Mouse (Mus musculus): Measurements from ENCODE around the gene Gm42791. TPM values are rescaled to one million over a fixed set of nuclear protein-coding genes. Genes with fewer than 3 reads are reported as not detected.

Gm42791 gene
- polyA plus RNA-seq, 1 experiment from 2014 or later = not detected

GRCm38 (mm10) chr5:148935871-148936270 lies 59.1 kb downstream of the Gm42791 start:
- Histone ChIP-seq H3K9me3 (replicated peaks; ENCODE audit: control insufficient read depth, low read length) (no peaks in the 10 kb centered on the region), H3K27ac (ENCODE audit: low read depth, low read length) (no peak overlapping the region), H3K4me2 (ENCODE audit: low read length) (no peak overlapping the region), H3K4me1 (ENCODE audit: control insufficient read depth, insufficient read depth, low read length) (no peaks in the 10 kb centered on the region), H3K27me3 (replicated peaks; ENCODE audit: control insufficient read depth, insufficient read depth, low read length) (no peaks in the 10 kb centered on the region), H3K4me3 (ENCODE audit: low read depth, low read length) (no peak overlapping the region), H3K36me3 (ENCODE audit: control insufficient read depth, insufficient read depth, low read length) (no peaks in the 10 kb centered on the region), H3K9ac (ENCODE audit: low read length) (no peak overlapping the region)
- WGBS = 89% methylated on average over 6 of the region's 6 CpGs
- DNase-seq (ENCODE audit: low spot score) = no peak
- ATAC-seq = no peak

DNA sequence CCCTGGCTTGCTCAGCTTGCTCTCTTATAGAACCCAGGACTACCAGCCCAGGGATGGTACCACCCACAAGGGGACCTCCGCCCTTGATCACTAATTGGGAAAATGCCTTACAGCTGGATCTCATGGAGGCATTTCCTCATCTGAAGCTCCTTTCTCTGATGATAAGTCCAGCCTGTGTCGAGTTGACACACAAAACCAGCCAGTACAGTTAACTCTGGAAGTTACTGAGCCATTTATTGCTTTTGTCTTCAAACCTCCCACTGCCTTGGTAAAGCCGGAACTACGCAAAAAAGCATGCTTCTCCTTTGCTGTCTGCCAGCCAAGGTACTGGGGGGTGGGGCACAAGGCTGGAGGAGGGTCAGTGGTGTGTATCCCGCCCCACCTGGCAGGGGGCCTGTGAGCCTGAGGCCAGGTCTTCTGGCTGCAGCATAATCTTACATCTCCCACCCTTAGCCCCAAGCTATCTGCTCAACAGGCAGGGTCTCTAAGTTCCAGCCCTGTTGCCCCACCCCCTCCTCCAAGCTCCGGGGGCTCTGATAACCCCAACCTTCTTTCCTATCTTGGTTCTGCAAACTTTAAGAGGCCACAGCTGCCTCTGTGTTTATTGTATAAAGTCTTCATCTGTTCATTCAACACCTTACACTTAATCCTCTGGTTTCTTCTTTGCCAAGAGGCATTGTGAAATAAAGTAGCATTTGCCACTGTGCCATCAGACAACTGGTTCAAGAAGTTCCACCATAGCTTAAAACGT lies 59.7 kb downstream of the Gm42791 start:
- no peak overlapping the region for H3K4me2 ChIP-seq (ENCODE audit: low read length)
- DNase-seq (ENCODE audit: low spot score) = no peak
- H3K27ac ChIP-seq (ENCODE audit: low read depth, low read length) = no peak overlapping the region
- H3K9ac ChIP-seq (ENCODE audit: low read length) = no peak overlapping the region
- H3K4me3 ChIP-seq (ENCODE audit: low read depth, low read length) = no peak overlapping the region
- WGBS = 45% methylated on average over 7 of the region's 7 CpGs
- H3K27me3 ChIP-seq (replicated peaks; ENCODE audit: control insufficient read depth, insufficient read depth, low read length) = no peaks in the 10 kb centered on the region
- ATAC-seq = no peak
- no peaks in the 10 kb centered on the region for H3K4me1 ChIP-seq (ENCODE audit: control insufficient read depth, insufficient read depth, low read length)
- H3K9me3 ChIP-seq (replicated peaks; ENCODE audit: control insufficient read depth, low read length) = no peaks in the 10 kb centered on the region
- no peaks in the 10 kb centered on the region for H3K36me3 ChIP-seq (ENCODE audit: control insufficient read depth, insufficient read depth, low read length)

DNA sequence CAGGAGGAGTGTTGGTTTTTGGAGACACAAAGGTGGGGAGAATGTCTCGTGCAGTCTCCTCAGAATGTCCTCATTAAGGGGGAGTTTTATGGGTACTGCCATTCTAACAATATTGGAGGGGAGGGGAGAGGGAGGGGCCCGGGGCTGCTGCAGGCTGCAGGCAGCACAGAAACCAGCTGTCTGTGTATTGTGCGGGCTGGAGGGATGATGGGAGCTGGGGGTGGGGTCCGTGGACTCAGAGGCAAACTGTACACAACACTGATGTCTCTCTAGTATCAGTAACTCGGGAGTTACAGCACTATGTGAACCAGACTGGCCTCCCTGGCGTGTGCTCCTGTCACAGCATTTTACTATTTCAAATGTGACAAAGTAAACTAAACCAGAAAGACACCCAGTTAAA lies 60.5 kb downstream of the Gm42791 start:
- WGBS = 38% methylated on average over 6 of the region's 6 CpGs
- Histone ChIP-seq H3K4me1 (ENCODE audit: control insufficient read depth, insufficient read depth, low read length) (no peaks in the 10 kb centered on the region), H3K27ac (ENCODE audit: low read depth, low read length) (no peak overlapping the region), H3K4me2 (ENCODE audit: low read length) (no peak overlapping the region), H3K27me3 (replicated peaks; ENCODE audit: control insufficient read depth, insufficient read depth, low read length) (no peaks in the 10 kb centered on the region), H3K9me3 (replicated peaks; ENCODE audit: control insufficient read depth, low read length) (no peaks in the 10 kb centered on the region), H3K9ac (ENCODE audit: low read length) (no peak overlapping the region), H3K36me3 (ENCODE audit: control insufficient read depth, insufficient read depth, low read length) (no peaks in the 10 kb centered on the region), H3K4me3 (ENCODE audit: low read depth, low read length) (no peak overlapping the region)
- DNase-seq (ENCODE audit: low spot score) (no peak), ATAC-seq (peak; percentile 44; the same call in 1 of the 2 replicates)

GRCm38 (mm10) chr5:148933767-148934166 lies 61.2 kb downstream of the Gm42791 start:
- Histone ChIP-seq H3K27ac (ENCODE audit: low read depth, low read length) (no peak overlapping the region), H3K4me3 (ENCODE audit: low read depth, low read length) (no peak overlapping the region), H3K27me3 (replicated peaks; ENCODE audit: control insufficient read depth, insufficient read depth, low read length) (no peaks in the 10 kb centered on the region), H3K4me2 (ENCODE audit: low read length) (no peak overlapping the region), H3K4me1 (ENCODE audit: control insufficient read depth, insufficient read depth, low read length) (no peaks in the 10 kb centered on the region), H3K36me3 (ENCODE audit: control insufficient read depth, insufficient read depth, low read length) (no peaks in the 10 kb centered on the region), H3K9ac (ENCODE audit: low read length) (no peak overlapping the region), H3K9me3 (replicated peaks; ENCODE audit: control insufficient read depth, low read length) (no peaks in the 10 kb centered on the region)
- ATAC-seq = no peak
- DNase-seq (ENCODE audit: low spot score) = no peak
- whole genome bisulfite sequencing = 79% methylated on average over 8 of the region's 8 CpGs

DNA sequence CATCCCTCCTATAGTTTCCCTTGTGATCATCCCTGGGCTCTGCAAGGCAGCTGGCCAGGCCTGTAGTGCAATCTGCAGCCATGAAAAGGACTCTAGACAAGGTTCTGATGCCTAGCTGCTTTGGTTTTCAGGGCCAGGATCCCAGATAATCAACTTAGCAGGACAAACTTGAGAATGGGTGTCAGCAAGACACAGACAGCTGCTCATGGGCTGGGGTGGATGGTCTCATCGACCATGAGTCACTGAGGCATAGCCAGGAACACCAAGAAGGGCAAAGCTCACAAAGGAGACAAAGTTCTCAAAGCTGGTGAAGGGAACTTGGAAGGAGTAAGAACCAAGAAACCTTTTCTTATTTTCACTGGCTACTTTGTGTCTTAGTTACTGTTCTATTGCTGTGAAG lies 63.6 kb downstream of the Gm42791 start:
- Histone ChIP-seq H3K4me2 (ENCODE audit: low read length) (no peak overlapping the region), H3K9me3 (replicated peaks; ENCODE audit: control insufficient read depth, low read length) (no peaks in the 10 kb centered on the region), H3K36me3 (ENCODE audit: control insufficient read depth, insufficient read depth, low read length) (no peaks in the 10 kb centered on the region), H3K27me3 (replicated peaks; ENCODE audit: control insufficient read depth, insufficient read depth, low read length) (no peaks in the 10 kb centered on the region), H3K4me3 (ENCODE audit: low read depth, low read length) (no peak overlapping the region), H3K27ac (ENCODE audit: low read depth, low read length) (no peak overlapping the region), H3K9ac (ENCODE audit: low read length) (no peak overlapping the region), H3K4me1 (ENCODE audit: control insufficient read depth, insufficient read depth, low read length) (peaks cover 5% of the 10 kb centered on the region)
- ATAC-seq (no peak), DNase-seq (ENCODE audit: low spot score) (no peak)
- 91% methylated on average over 1 of the region's 1 CpGs for WGBS

DNA sequence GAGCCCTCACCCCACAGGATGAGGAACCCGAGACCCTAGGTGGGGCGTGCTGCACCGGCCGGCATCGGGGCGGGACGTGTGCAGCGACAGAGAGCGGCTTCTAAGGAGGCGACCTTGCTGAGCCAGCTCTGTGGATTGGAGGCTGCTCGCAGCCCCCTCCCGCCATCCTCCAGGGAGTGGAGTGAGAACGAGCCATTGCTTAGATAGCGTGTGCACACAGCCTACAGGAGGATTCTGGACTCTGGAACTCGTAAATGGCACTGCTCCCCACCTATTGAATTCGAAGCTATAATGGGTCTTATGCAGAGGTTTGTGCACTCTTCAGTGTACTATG lies 65.9 kb downstream of the Gm42791 start, which contains the start of gene Katnal1:
Gene Katnal1 (minus strand): TSS at position 205 of the 334 bp plus-strand sequence.
- no peaks in the 10 kb centered on the region for H3K9me3 ChIP-seq (replicated peaks; ENCODE audit: control insufficient read depth, low read length)
- DNase-seq (ENCODE audit: low spot score) = no peak
- H3K4me2 ChIP-seq (ENCODE audit: low read length) = peak within 1 kb of the TSS; percentile 73
- H3K4me1 ChIP-seq (ENCODE audit: control insufficient read depth, insufficient read depth, low read length) = peaks cover 5% of the 10 kb centered on the region
- ATAC-seq = no peak
- peak within 1 kb of the TSS; percentile 95 for H3K27ac ChIP-seq (ENCODE audit: low read depth, low read length)
- peak within 1 kb of the TSS; percentile 70 for H3K4me3 ChIP-seq (ENCODE audit: low read depth, low read length)
- WGBS = 2% methylated on average over 16 of the region's 16 CpGs
- H3K27me3 ChIP-seq (replicated peaks; ENCODE audit: control insufficient read depth, insufficient read depth, low read length) = no peaks in the 10 kb centered on the region
- no peaks in the 10 kb centered on the region for H3K36me3 ChIP-seq (ENCODE audit: control insufficient read depth, insufficient read depth, low read length)
- H3K9ac ChIP-seq (ENCODE audit: low read length) = peak within 1 kb of the TSS; percentile 92

DNA sequence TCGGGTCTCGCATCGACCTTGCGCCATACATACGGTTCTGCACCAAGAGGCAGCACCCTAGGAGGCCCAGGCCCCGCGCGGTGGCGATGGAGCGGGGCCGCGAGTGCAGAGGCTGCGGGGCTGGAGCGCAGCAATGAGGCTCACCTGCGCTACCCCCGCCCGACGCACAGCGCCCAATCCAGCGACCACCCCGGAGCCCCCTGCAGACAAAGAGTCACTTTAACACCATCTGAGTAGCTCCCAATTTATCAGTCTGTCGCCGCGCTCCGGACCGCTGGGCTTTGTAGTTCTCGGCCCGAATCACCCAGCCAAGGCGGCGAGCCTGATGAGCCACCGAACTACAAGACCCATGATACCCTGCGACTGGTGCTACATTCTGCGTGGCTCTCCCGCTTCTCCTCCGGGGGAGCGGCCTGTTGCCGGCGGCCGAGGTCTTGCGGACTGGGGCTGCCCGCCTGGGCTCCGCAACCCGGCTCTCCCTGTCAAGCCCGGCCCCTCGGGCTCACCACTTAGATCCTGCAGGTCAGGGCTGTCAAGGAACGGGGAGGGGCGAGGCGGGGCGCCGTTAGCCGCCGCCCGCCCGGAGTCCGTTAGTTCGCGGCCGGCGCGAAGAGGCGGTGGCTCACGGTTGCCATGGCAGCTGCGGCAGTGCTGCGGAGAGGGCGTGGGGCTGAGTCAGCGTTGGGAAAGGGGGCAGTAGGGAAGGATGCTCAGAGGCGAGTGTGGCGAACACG lies 66.4 kb downstream of the Gm42791 start:
- peak overlapping the region; percentile 95 for H3K27ac ChIP-seq (ENCODE audit: low read depth, low read length)
- H3K4me2 ChIP-seq (ENCODE audit: low read length) = peak overlapping the region; percentile 73
- H3K9me3 ChIP-seq (replicated peaks; ENCODE audit: control insufficient read depth, low read length) = no peaks in the 10 kb centered on the region
- peak overlapping the region; percentile 70 for H3K4me3 ChIP-seq (ENCODE audit: low read depth, low read length)
- no peaks in the 10 kb centered on the region for H3K36me3 ChIP-seq (ENCODE audit: control insufficient read depth, insufficient read depth, low read length)
- H3K27me3 ChIP-seq (replicated peaks; ENCODE audit: control insufficient read depth, insufficient read depth, low read length) = no peaks in the 10 kb centered on the region
- peak; percentile 99 for ATAC-seq
- peak; percentile 99 for DNase-seq (ENCODE audit: low spot score)
- H3K4me1 ChIP-seq (ENCODE audit: control insufficient read depth, insufficient read depth, low read length) = peaks cover 5% of the 10 kb centered on the region
- WGBS = under 1% methylated on average over 69 of the region's 69 CpGs
- peak overlapping the region; percentile 92 for H3K9ac ChIP-seq (ENCODE audit: low read length)

- Histone ChIP-seq H3K36me3 (ENCODE audit: control insufficient read depth, insufficient read depth, low read length) (no peaks in the 10 kb centered on the region), H3K4me3 (ENCODE audit: low read depth, low read length) (peak overlapping the region; percentile 70), H3K9ac (ENCODE audit: low read length) (peak overlapping the region; percentile 92), H3K9me3 (replicated peaks; ENCODE audit: control insufficient read depth, low read length) (no peaks in the 10 kb centered on the region), H3K27me3 (replicated peaks; ENCODE audit: control insufficient read depth, insufficient read depth, low read length) (no peaks in the 10 kb centered on the region), H3K4me1 (ENCODE audit: control insufficient read depth, insufficient read depth, low read length) (peaks cover 5% of the 10 kb centered on the region), H3K4me2 (ENCODE audit: low read length) (peak overlapping the region; percentile 73), H3K27ac (ENCODE audit: low read depth, low read length) (peak overlapping the region; percentile 95)
- 33% methylated on average over 5 of the region's 5 CpGs for WGBS
- ATAC-seq (no peak), DNase-seq (ENCODE audit: low spot score) (no peak)
Measured at GRCm38 (mm10) chr5:148927717-148928223, 67.2 kb downstream of the Gm42791 start.

DNA sequence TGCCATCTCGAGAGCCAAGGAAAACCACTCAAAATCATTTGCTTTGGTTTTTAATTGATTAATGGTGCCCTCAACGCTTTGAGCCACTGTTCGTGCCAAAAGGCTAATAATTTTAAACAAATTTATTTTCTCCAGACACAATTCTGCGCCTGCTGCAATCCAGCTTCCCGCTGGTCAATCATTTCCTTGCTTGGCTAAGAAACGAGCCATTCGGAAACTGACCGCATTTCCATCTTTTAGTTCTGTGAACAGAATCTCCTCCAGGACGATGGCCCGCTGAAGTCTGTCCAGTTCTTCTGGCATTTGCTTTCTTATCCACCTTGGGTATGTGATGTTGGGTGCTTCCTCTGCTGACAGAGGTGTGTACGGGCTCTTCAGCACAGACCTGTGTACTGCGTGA lies 70.4 kb downstream of the Gm42791 start:
- peaks cover 5% of the 10 kb centered on the region for H3K4me1 ChIP-seq (ENCODE audit: control insufficient read depth, insufficient read depth, low read length)
- no peaks in the 10 kb centered on the region for H3K27me3 ChIP-seq (replicated peaks; ENCODE audit: control insufficient read depth, insufficient read depth, low read length)
- ATAC-seq (no peak), DNase-seq (ENCODE audit: low spot score) (no peak)
- H3K9me3 ChIP-seq (replicated peaks; ENCODE audit: control insufficient read depth, low read length) = no peaks in the 10 kb centered on the region
- H3K9ac ChIP-seq (ENCODE audit: low read length) = no peak overlapping the region
- no peak overlapping the region for H3K4me2 ChIP-seq (ENCODE audit: low read length)
- H3K27ac ChIP-seq (ENCODE audit: low read depth, low read length) = no peak overlapping the region
- H3K4me3 ChIP-seq (ENCODE audit: low read depth, low read length) = no peak overlapping the region
- peaks cover 10% of the 10 kb centered on the region for H3K36me3 ChIP-seq (ENCODE audit: control insufficient read depth, insufficient read depth, low read length)
- WGBS = 95% methylated on average over 12 of the region's 12 CpGs

All from forebrain, embryonic 14.5 days (tissue).